Mouse (Mus musculus) bone marrow macrophage, adult 2 months (primary cell): ENCODE data around the gene Olfr1367.
A peak's percentile ranks its signal among the peaks of the same experiment; 100 is the strongest.

Source experiments
- CTCF ChIP-seq: IDR thresholded peaks from 2 replicates; pipeline ENCODE4 v1.5.1; 2012; ENCODE audit warnings: low read depth, mild to moderate bottlenecking, low read length, moderate library complexity
- POLR2A ChIP-seq: IDR thresholded peaks from 2 replicates; pipeline ENCODE4 v1.6.1; 2012; ENCODE audit warnings: mild to moderate bottlenecking, low read depth, low read length, borderline replicate concordance

DNA sequence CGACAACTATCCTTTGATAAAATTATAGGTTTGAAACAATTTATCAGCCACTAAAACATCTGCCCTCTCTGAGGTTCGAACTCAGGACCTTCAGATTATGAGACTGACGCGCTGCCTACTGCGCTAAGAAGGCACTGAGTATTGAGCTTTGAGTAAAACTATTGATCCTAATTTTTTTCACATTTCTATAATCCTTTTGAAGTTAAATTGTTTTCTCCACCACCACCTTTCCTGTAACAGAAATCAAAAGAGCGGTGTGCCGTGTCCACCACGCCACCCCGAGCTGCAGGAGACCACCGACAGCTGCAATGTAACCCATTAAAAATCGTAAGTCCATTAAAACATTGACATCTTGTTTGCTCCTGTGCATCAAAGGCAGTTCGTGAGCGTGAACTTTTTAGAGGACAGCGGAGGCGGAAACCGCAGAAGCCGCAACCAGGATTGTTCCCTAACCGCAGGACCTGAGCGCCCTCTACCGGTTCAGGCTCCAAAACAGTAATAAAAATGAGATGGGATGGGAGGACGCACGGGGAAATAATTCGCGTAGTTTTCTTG, 20.0 kb upstream of the Olfr1367 start:
- peak; percentile 83 for TF ChIP-seq CTCF
- TF ChIP-seq POLR2A, result no peak
